Mouse (Mus musculus) liver, postnatal 0 days (tissue): ENCODE measurements at regions not wholly inside any gene's neighbourhood (a gene's known extent, or its start where the extent isn't known, plus 50 kb on each side); places are given as distances from the start of the nearest gene placed in this dataset.

ENCODE experiments used
- CTCF ChIP-seq: sonication (generic); IDR thresholded peaks from 2 replicates; pipeline ENCODE4 v1.5.1; 2016; ENCODE audit warnings: antibody characterized with exemption, low read depth
- EP300 ChIP-seq: IDR thresholded peaks from 2 replicates; pipeline ENCODE4 v1.6.1; 2016; ENCODE audit warnings: antibody characterized with exemption, low read depth, mild to moderate bottlenecking

GRCm38 (mm10) chr8:127856351-127857135 lies 501.9 kb upstream of the Nrp1 start:
- TF ChIP-seq CTCF (no peak), EP300 (no peak)
